Mouse (Mus musculus) E14TG2a.4 (cell line): ENCODE data around the gene Micall2.
A peak's percentile ranks its signal among the peaks of the same experiment; 100 is the strongest.

Experiments
- H3K27me3 ChIP-seq: 2 replicates; pipeline ENCODE4 v1.6.1; 2014; ENCODE audit warnings: low read length, control low read depth; ENCODE audit not compliant: insufficient read depth
- H3K36me3 ChIP-seq: 2 replicates; pipeline ENCODE4 v1.6.1; 2014; ENCODE audit warnings: low read length, control low read depth; ENCODE audit not compliant: insufficient read depth
- H3K4me1 ChIP-seq: replicated peaks from 2 replicates; pipeline ENCODE4 v1.6.1; 2014; ENCODE audit warnings: low read depth, low read length, control low read depth
- H3K4me3 ChIP-seq: replicated peaks from 2 replicates; pipeline ENCODE4 v1.5.1; 2014; ENCODE audit warnings: mild to moderate bottlenecking, low read length
- H3K9me3 ChIP-seq: 2 replicates; pipeline ENCODE4 v1.6.1; 2014; ENCODE audit warnings: low read length, control low read depth
- CTCF ChIP-seq: conservative IDR thresholded peaks from 2 replicates; pipeline ENCODE4 v1.5.1; 2014; ENCODE audit warnings: low read length
- NANOG ChIP-seq: IDR thresholded peaks from 2 replicates; pipeline ENCODE4 v1.6.1; 2014; ENCODE audit warnings: borderline replicate concordance, low read length, mixed read lengths
- POU5F1 ChIP-seq: IDR thresholded peaks from 2 replicates; pipeline ENCODE4 v1.6.1; 2014; ENCODE audit warnings: low read length, borderline replicate concordance

Micall2 gene

DNA sequence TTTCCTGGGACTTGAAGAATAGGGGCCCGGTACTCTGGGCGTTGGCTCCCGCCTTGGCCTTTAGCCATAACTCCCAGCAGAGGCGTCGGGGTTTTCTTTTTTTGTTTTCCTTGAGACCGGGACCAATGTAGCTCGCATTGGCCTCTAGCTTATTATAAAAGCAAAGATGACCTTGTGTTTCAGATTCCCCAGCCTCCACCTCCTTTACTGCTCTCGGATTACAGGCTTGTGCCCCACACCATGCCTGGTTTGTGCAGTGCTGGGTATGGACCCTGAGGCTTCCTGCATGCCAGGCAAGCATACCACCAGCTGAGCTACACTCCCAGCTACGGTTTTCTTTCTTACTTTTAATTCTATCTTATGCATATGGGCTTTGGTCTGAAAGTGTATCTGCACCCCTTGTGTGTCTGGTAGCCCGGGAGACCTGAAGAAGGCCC is 386 bp upstream of the Micall2 start:
- Histone ChIP-seq H3K4me3 (peak overlapping the region; percentile 30; the same call in 1 of the 2 replicates), H3K4me1 (peaks cover 26% of the 10 kb centered on the region), H3K36me3 (no peaks in the 10 kb centered on the region), H3K9me3 (no peaks in the 10 kb centered on the region), H3K27me3 (peaks cover 73% of the 10 kb centered on the region)
- TF ChIP-seq CTCF = no peak
- TF ChIP-seq NANOG = no peak
- no peak for TF ChIP-seq POU5F1

DNA sequence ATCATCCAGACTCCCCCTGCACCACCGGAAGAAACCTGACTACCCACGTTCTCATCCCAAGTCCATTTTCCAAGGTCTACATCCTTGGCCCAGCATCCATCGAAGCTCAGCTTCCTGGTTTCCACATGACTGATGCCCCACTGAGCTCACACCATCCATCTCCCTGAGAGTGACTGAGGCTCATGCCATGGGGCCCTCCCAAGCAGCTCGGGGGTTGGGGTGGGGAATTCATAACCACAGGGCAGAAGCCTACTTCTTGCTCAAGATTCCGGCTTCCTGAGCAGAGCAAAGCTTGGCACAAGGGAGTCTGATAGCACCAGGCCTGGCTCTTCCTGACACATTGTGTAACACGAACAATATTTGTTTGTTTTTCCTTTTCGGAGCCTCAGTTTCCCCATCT is 1.4 kb downstream of the Micall2 start:
- Histone ChIP-seq H3K9me3 (no peaks in the 10 kb centered on the region), H3K4me1 (peaks cover 26% of the 10 kb centered on the region), H3K27me3 (peaks cover 62% of the 10 kb centered on the region), H3K36me3 (no peaks in the 10 kb centered on the region), H3K4me3 (no peak overlapping the region)
- TF ChIP-seq NANOG (no peak), POU5F1 (no peak), CTCF (no peak)

DNA sequence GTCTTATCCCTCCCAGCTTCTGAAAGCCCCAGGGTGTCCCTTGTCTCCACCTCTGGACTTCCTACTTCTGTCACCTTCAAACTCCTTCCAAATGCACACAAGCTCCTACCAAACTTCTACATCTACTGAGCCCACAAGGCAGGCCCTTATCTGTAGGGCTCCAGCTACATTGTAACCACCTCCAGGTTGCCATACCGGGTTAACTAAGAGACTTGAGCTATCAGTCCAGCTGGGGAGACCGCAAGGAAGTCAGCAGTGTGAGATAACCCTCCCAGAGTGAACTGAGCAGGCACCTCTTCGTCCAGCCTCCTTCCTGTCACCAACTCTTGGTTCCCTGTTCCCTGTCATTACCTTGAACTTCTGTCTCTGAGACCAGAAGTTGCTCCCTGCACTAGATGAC is 2.1 kb downstream of the Micall2 start:
- Histone ChIP-seq H3K4me3 (no peak overlapping the region), H3K9me3 (no peaks in the 10 kb centered on the region), H3K27me3 (peaks cover 61% of the 10 kb centered on the region), H3K36me3 (no peaks in the 10 kb centered on the region), H3K4me1 (peaks cover 26% of the 10 kb centered on the region)
- TF ChIP-seq POU5F1 = no peak
- no peak for TF ChIP-seq NANOG
- no peak for TF ChIP-seq CTCF

DNA sequence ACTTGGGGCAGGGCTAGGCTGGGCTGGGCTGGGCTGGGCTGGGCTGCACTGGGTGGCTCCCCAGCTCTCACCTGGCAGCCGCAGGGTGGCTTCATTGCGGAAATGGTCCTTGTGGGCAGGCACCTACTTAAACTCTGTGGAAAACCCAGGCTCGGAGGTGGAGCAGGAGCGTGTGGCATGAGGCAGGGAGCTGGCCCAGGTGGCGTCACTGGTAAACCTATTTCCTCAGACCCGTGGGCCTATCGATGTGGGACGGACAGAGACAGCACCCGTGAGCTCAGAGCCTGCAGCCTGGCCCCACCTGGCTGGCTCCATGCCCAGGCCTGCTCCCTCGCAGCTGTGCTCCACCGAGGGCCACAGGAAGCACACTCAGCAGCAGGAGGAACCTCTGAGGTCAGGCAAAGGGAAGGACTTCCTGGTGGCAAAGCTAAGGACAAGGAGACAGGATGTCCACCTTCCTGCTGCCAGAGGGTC is 3.5 kb downstream of the Micall2 start:
- peaks cover 50% of the 10 kb centered on the region for H3K27me3 ChIP-seq
- TF ChIP-seq NANOG = no peak
- no peaks in the 10 kb centered on the region for H3K9me3 ChIP-seq
- H3K4me1 ChIP-seq = peaks cover 38% of the 10 kb centered on the region
- H3K4me3 ChIP-seq = no peak overlapping the region
- no peaks in the 10 kb centered on the region for H3K36me3 ChIP-seq

DNA sequence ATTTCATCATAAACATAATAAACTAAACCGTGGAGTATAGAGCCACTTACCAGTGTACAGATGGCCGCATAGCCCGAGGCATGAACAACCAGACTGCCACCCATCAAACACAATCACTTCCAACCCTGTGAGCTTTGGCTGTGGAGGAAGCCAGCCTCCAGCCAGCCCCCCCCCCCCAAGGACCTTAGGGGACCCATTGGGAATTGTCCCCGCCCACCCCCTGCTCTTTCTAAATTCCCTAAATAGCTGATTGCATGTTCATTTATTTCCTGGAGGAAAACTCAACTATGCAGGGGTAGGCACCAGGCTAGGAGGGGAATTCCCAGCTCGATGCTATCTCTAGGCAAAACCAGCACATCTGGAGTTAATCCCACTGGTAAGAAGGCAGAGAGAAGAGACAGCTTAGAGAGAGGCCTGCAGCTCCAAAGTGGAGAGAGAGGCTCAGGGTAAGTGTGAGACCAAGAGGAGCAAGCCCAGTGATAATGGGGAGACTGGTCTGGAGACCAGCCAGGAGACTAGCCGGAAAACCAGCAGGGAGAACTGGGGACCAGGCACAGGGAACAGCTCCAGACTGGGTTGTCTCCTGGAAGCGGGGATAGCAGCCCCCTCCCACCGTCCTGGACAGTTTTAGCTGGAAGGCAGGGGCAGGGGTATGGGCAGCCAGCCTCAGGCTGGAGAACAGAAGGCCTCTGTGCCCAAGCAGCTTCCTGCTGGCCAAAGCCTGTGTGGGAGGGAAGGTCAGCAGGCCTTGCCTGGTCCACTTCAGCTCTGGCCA is 5.2 kb downstream of the Micall2 start:
- TF ChIP-seq CTCF (no peak), NANOG (no peak), POU5F1 (no peak)
- H3K36me3 ChIP-seq = no peaks in the 10 kb centered on the region
- peaks cover 43% of the 10 kb centered on the region for H3K4me1 ChIP-seq
- no peaks in the 10 kb centered on the region for H3K9me3 ChIP-seq
- H3K4me3 ChIP-seq = no peak overlapping the region
- peaks cover 40% of the 10 kb centered on the region for H3K27me3 ChIP-seq

DNA sequence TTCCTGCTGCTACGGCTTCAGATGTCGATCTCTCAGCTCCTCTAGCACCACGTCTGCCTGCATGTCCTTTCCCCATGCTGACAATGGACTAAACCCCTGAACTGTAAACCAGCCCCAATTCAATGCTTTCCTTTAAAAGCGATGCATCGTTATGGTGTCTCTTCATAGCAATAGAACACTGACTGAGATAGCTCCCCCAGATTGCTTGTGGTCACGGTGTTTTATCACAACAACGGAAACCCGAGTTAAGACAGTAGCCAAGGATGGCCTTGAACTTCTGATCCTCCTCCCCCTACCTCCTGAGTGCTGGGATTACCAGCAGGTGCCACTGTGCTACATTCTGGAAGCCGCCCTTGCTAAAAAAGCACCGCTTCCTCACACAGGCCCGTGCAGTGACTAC is 8.9 kb downstream of the Micall2 start:
- Histone ChIP-seq H3K4me1 (peaks cover 58% of the 10 kb centered on the region), H3K36me3 (no peaks in the 10 kb centered on the region), H3K9me3 (no peaks in the 10 kb centered on the region), H3K27me3 (peaks cover 4% of the 10 kb centered on the region; the same call in 1 of the 2 replicates), H3K4me3 (no peak overlapping the region)
- no peak for TF ChIP-seq POU5F1

DNA sequence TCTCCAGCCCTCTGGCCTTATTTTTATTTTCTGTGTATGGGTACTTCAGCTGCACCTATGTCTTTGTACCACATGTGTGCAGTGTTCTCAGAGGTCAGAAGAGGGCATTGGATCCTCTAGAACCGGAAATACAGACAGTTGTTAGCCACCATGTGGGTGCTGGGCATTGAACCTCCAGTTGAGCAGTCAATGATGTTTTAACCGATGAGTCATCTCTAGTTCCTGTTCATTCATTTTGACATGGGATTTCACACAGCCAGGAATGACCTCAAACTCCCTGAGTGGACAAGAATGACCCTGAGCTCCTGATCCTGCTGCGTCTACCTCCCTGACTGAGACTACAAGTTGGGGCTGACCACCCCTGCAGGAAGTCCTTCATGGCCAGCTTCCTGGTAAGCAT is 9.9 kb downstream of the Micall2 start:
- no peaks in the 10 kb centered on the region for H3K36me3 ChIP-seq
- H3K4me1 ChIP-seq = peaks cover 57% of the 10 kb centered on the region
- TF ChIP-seq POU5F1 = no peak
- H3K4me3 ChIP-seq = no peak overlapping the region
- no peaks in the 10 kb centered on the region for H3K9me3 ChIP-seq
- 0 out of 2 replicates have a peak, but pooled peaks cover under 1% of the 10 kb centered on the region for H3K27me3 ChIP-seq

DNA sequence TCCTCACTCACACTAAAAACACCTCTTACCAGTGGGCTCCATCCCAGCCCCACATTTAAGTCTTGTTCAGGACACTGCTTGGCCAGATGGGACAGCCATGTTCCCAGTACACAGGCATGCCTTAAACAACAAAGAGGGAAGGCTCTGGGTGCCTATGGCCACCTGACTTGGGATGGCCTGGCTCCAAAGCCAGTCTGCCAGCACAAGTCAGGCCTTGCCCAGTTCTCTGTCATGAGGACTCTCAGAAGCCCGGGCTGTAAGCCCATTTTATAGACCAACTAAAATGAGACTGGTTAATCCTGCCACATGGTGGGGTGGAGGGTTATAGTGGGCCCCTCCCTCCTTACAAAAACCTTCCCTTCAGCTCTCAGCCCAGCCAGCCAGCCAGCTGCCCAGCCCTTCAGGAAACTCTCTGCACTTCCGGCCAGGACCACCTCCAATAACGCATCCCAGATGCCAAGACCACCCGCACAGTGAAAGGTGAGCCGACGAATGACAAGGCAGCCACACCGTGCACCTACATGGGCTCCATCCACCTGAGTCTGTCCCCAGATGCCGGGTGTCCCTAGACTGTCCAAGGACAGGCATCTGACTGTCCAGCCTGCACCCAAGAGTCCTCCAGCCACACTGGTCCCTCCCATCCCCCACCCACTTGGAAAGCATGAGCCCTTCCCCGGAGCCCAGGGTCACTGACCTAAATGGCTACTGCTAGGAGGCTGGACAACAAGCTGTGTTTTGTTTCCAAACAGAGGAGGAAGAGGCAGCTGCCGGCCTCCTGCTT is 11.6 kb downstream of the Micall2 start:
- Histone ChIP-seq H3K4me1 (peaks cover 57% of the 10 kb centered on the region), H3K4me3 (no peak overlapping the region), H3K9me3 (0 out of 2 replicates have a peak, but pooled peaks cover 3% of the 10 kb centered on the region), H3K36me3 (no peaks in the 10 kb centered on the region), H3K27me3 (no peaks in the 10 kb centered on the region)
- no peak for TF ChIP-seq NANOG
- no peak for TF ChIP-seq CTCF
- no peak for TF ChIP-seq POU5F1
